Comparison of ENCODE assay signal across 1 mouse cellular context in the genomic region with DNA sequence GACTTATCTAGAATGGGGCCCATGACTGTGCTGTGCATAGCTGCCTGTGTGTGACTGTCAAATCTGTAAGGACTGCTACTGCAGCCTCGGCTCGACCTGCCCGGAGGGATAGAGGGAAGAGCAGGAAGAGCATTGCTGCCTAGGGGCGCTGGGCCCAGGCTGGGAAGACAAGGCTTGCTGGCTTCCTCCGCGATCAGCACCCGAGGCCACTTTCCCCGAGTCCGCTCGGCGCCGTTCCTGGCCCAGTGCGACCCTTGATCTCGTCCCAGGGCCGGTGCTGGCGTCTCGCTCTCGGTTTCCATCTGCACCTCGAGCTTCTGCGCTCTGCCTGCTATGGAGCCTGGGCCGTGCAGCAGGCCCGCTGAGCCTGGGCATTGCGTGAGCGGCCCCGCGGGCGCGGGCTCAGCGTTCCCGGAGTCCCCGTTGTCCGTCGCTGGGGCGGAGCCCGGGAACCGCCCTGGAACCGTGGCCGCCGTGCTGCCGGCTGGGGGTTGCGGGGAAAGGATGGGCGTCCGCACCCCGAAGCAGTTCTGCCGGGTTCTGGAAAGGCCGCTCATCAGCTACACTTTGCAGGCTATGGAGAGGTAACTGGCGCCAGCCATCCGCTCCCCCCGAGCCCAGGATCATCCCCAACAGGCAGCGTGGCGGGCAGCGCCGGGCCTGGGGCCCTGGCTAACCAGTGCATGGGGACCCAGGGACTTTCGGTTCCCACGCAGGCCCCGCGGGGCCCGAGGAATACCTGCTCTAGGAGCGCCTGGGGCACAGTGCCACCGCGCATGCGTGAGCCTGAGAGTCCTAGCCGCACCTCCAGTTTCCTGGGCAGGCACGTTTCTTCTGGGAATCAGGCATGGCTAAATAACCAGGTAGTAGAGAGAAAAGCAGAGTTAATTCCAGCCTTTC.
TF ChIP-seq lines count a peak whose summit lies in the region.

Gene Ispd, plus strand, starts transcription at position 10 of the 900 bp plus-strand sequence.
Gene D630036H23Rik, minus strand, starts transcription at position 741 of the 900 bp plus-strand sequence.

TF ChIP-seq in C2C12, 6 proteins besides CTCF, POLR2A, EP300 and RAD21:
- no peak for TF ChIP-seq CEBPB (IDR thresholded peaks at IDR 0.05; ENCODE audit: low read depth)
- no peak for TF ChIP-seq MAX (IDR thresholded peaks at IDR 0.05)
- TF ChIP-seq FOSL1 (IDR thresholded peaks at IDR 0.05; ENCODE audit: insufficient read depth, low read length, poor library complexity, severe bottlenecking), result no peak
- no peak for TF ChIP-seq MYOD1 (IDR thresholded peaks at IDR 0.05; ENCODE audit: control insufficient read depth, insufficient read length, low read depth)
- TF ChIP-seq MYOG (IDR thresholded peaks at IDR 0.05; ENCODE audit: control insufficient read depth, extremely low read depth, insufficient read length), result no peak
- TF ChIP-seq USF1 (IDR thresholded peaks at IDR 0.05; ENCODE audit: low read depth), result no peak
